Mouse (Mus musculus) lung, adult 10 weeks (tissue): ENCODE data around the gene S100a4. TPM values are rescaled to one million over a fixed set of nuclear protein-coding genes. Genes with fewer than 3 reads are reported as not detected.

Experiments
- polyA plus RNA-seq: library from polyadenylated mRNA; stranded (reverse); fragments of 350-450 nt; fragmentation: Illumina TruSeq; extraction: RNeasy Lipid Tissue Mini Kit (QIAGEN cat#74804); gene quantifications from one replicate; pipeline ENCODE4 v1.2.3, GENCODE M21; 2014; ENCODE audit warnings: low read depth, low replicate concordance; ENCODE audit not compliant: insufficient read depth

Gene S100a4
- polyA plus RNA-seq = 223 TPM

GRCm38 (mm10) chr3:90603623-90604022 is at the start of gene S100a4:
S100a4 (plus strand) TSS chr3:90603771.

GRCm38 (mm10) chr3:90560008-90560628 is 43.5 kb upstream of the S100a4 start, which contains the start of gene S100a3:
S100a3 (plus strand) TSS chr3:90560578.

GRCm38 (mm10) chr3:90589947-90590346 is 13.6 kb upstream of the S100a4 start, which contains the start of gene S100a2:
S100a2 (plus strand) TSS chr3:90590247.

GRCm38 (mm10) chr3:90601486-90602110 is 2.0 kb upstream of the S100a4 start, which contains the start of gene Gm42674:
Gm42674 (plus strand) TSS chr3:90601904.

GRCm38 (mm10) chr3:90608223-90608622 is 4.7 kb downstream of the S100a4 start, which contains the start of gene S100a5:
S100a5 (plus strand) TSS chr3:90608523.

GRCm38 (mm10) chr3:90612728-90613291 is 9.2 kb downstream of the S100a4 start, which contains the start of gene S100a6:
S100a6 (plus strand) TSS chr3:90612882.

GRCm38 (mm10) chr3:90653717-90654116 is 50.1 kb downstream of the S100a4 start, which contains the start of gene S100a7a:
S100a7a (plus strand) TSS chr3:90654017.

Other genes with a start within 250 kb of the S100a4 start
- gene Slc27a3, start 213.8 kb upstream of the S100a4 start, polyA plus RNA-seq = 10.0 TPM
- 13.3 TPM for gene Ints3, start 170.1 kb upstream of the S100a4 start, polyA plus RNA-seq
- 45.6 TPM for gene Npr1, start 137.9 kb upstream of the S100a4 start, polyA plus RNA-seq
- gene Ilf2, start 127.6 kb upstream of the S100a4 start, polyA plus RNA-seq = 48.9 TPM
- gene Snapin, start 112.7 kb upstream of the S100a4 start, polyA plus RNA-seq = 47.6 TPM
- gene Chtop, start 94.3 kb upstream of the S100a4 start, polyA plus RNA-seq = 88.2 TPM
- gene S100a1, start 89.4 kb upstream of the S100a4 start, polyA plus RNA-seq = 381 TPM
- gene S100a13, start 89.3 kb upstream of the S100a4 start, polyA plus RNA-seq = 199 TPM
- gene S100a14, start 76.9 kb upstream of the S100a4 start, polyA plus RNA-seq = 25.7 TPM
- 329 TPM for gene S100a16, start 66.5 kb upstream of the S100a4 start, polyA plus RNA-seq
- gene S100a3, start 43.2 kb upstream of the S100a4 start, polyA plus RNA-seq = 1.1 TPM
- not detected for gene S100a2, start 13.5 kb upstream of the S100a4 start, polyA plus RNA-seq
- not detected for gene Gm42674, start 1.9 kb upstream of the S100a4 start, polyA plus RNA-seq
- not detected for gene S100a5, start 4.8 kb downstream of the S100a4 start, polyA plus RNA-seq
- gene S100a6, start 9.1 kb downstream of the S100a4 start, polyA plus RNA-seq = 962 TPM
- gene S100a7a, start 50.2 kb downstream of the S100a4 start, polyA plus RNA-seq = 1.2 TPM
- gene S100a8, start 65.2 kb downstream of the S100a4 start, polyA plus RNA-seq = 241 TPM
- 368 TPM for gene S100a9, start 92.0 kb downstream of the S100a4 start, polyA plus RNA-seq
- not detected for gene Pglyrp4, start 123.1 kb downstream of the S100a4 start, polyA plus RNA-seq
- not detected for gene Gm5849, start 174.1 kb downstream of the S100a4 start, polyA plus RNA-seq